Mouse (Mus musculus) liver, embryonic 13.5 days (tissue): ENCODE data around the gene Nup107. TPM values are rescaled to one million over a fixed set of nuclear protein-coding genes. Genes with fewer than 3 reads are reported as not detected.

ENCODE experiments used
- ATAC-seq: fragments of 200-750 bp; cut with Nextera tagmentation; 2 replicates; pipeline ENCODE4 v1.8.0; 2017; ENCODE audit warnings: low read depth, mild to moderate bottlenecking, moderate number of reproducible peaks, moderate library complexity
- DNase-seq: peaks from one replicate; pipeline ENCODE4 v3.0.0; 2022
- H3K27ac ChIP-seq: fragments of 300-500 bp; sonication (generic); 2 replicates; pipeline ENCODE4 v1.5.1; 2015; ENCODE audit warnings: moderate library complexity, mild to moderate bottlenecking, inconsistent platforms
- H3K27me3 ChIP-seq: fragments of 300-500 bp; sonication (generic); 2 replicates; pipeline ENCODE4 v1.6.1; 2015; ENCODE audit warnings: mild to moderate bottlenecking, inconsistent platforms
- H3K36me3 ChIP-seq: fragments of 300-500 bp; sonication (generic); 2 replicates; pipeline ENCODE4 v1.6.1; 2015; ENCODE audit warnings: mild to moderate bottlenecking, inconsistent platforms
- H3K4me1 ChIP-seq: fragments of 300-500 bp; sonication (generic); replicated peaks from 2 replicates; pipeline ENCODE4 v1.6.1; 2015; ENCODE audit warnings: inconsistent platforms
- H3K4me2 ChIP-seq: fragments of 300-500 bp; sonication (generic); 2 replicates; pipeline ENCODE4 v1.6.1; 2015; ENCODE audit warnings: inconsistent platforms, mild to moderate bottlenecking, moderate library complexity
- H3K4me3 ChIP-seq: fragments of 300-500 bp; sonication (generic); replicated peaks from 2 replicates; pipeline ENCODE4 v1.5.1; 2015; ENCODE audit warnings: mild to moderate bottlenecking, inconsistent platforms
- H3K9ac ChIP-seq: fragments of 300-500 bp; sonication (generic); 2 replicates; pipeline ENCODE4 v1.6.1; 2015; ENCODE audit warnings: mild to moderate bottlenecking, inconsistent platforms
- H3K9me3 ChIP-seq: fragments of 300-500 bp; sonication (generic); replicated peaks from 2 replicates; pipeline ENCODE4 v1.6.1; 2016; ENCODE audit warnings: inconsistent platforms
- WGBS: fragments of 180-500 bp; shearing (Covaris S2); methylation state at CpG from one replicate; pipeline ENCODE4 v1.1.7; 2015; ENCODE audit not compliant: insufficient replicate concordance; 5-methylcytosine and 5-hydroxymethylcytosine counted together
- polyA plus RNA-seq: library from polyadenylated mRNA; unstranded; fragments of >200 nt; fragmentation: Nextera tagmentation; extraction: Ambion mirVana; gene quantifications from 2 replicates; pipeline ENCODE4 v1.2.1, GENCODE M21; 2015

The Nup107 gene
- polyA plus RNA-seq, 1 experiment from 2014 or later: 54.8 TPM

DNA sequence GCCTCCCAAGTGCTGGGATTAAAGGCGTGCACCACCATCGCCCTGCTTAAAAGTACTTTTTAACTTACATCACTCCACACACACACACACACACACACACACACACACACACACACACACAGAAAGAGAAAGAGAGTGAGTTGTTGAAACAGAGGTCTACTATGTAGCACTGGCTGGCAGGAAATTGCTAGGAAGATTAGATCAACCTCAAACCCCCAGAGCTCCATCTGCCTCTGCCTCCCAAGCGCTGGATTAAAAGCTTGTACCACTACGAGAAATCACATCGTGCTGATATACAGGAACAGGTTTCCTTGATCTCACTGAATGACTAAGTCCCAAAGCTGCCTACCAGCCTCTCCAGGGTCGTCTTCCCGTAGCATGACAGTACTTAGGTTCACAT is 7.9 kb downstream of the Nup107 start:
- no peak overlapping the region for H3K4me2 ChIP-seq
- H3K27me3 ChIP-seq: no peaks in the 10 kb centered on the region
- no peaks in the 10 kb centered on the region for H3K4me1 ChIP-seq
- no peak for ATAC-seq
- H3K4me3 ChIP-seq: no peak overlapping the region
- DNase-seq: no peak
- no peaks in the 10 kb centered on the region for H3K9me3 ChIP-seq
- 67% methylated on average over 7 of the region's 7 CpGs for WGBS
- no peak overlapping the region for H3K9ac ChIP-seq
- no peak overlapping the region for H3K27ac ChIP-seq
- H3K36me3 ChIP-seq: peaks cover 88% of the 10 kb centered on the region

DNA sequence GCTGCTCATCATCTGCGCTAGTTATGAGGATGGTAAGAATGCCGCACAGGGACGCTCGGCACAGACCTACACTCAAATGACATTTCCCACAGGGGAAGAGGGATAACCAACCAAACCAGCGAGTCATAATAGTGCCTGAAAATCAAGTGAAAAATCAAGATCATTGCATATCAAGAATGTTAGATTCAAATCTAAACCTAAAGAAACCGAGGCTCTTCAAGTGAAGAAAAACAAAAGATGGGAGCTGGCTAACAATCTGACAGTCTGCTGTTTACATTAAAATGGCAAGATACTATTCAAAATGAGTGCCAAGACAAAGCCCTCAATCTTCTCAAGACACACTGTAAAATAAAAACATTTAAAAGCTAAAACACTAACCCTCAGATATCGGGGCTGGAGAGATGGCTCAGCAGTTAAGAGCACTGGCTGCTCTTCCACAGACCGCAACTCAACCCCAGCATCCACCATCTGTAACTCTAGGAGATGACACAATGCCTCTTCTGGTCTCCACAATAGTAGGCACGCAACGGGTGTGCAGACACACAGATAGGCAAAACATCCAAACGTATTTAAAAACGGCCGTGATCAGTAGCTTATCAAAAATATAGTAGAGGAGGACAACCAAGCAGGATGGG is 8.6 kb downstream of the Nup107 start:
- no peak overlapping the region for H3K4me3 ChIP-seq
- ATAC-seq: no peak
- H3K4me2 ChIP-seq: no peak overlapping the region
- peaks cover 87% of the 10 kb centered on the region for H3K36me3 ChIP-seq
- no peak overlapping the region for H3K27ac ChIP-seq
- no peak overlapping the region for H3K9ac ChIP-seq
- no peak for DNase-seq
- no peaks in the 10 kb centered on the region for H3K4me1 ChIP-seq
- no peaks in the 10 kb centered on the region for H3K9me3 ChIP-seq
- 87% methylated on average over 13 of the region's 13 CpGs for WGBS
- no peaks in the 10 kb centered on the region for H3K27me3 ChIP-seq

DNA sequence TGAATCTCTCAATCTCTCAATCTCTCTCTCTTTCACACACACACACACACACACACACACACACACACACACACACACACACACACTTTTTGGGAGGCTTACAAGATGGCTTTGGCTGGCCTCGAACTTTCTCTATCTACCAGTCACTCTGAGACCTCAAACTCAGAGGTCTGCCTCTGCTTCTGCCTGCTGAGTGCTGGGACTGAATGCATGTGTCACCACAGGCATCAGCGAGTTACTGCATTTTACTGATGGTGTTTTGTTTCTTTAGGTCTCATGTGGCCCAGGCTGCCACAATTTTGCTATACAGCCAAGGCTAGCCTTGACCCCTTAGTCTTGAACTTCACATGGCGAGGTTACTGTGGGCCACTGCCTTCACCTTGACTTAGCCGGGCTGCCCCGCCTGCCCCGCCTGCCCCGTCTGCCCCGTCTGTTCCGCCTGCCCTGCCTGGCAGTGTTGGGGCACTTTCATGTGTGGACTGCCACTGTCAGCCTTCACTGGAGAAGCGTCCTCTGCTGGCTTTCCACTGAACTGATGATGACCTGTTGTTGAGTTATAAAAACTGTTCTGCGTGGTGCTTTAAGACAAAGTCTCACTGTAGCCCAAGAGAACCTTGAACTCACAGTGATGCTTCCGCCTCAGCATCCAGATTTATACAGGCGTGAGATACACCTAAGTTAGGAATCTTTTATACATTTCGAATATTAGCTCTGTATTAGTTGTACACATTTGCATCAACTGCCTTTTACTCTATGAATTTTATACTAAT is 9.8 kb downstream of the Nup107 start:
- Histone ChIP-seq H3K4me3 (no peak overlapping the region), H3K4me2 (no peak overlapping the region), H3K4me1 (no peaks in the 10 kb centered on the region), H3K9me3 (no peaks in the 10 kb centered on the region), H3K27me3 (no peaks in the 10 kb centered on the region), H3K27ac (no peak overlapping the region), H3K36me3 (peaks cover 92% of the 10 kb centered on the region), H3K9ac (no peak overlapping the region)
- 83% methylated on average over 14 of the region's 14 CpGs for WGBS
- no peak for DNase-seq
- ATAC-seq: no peak

DNA sequence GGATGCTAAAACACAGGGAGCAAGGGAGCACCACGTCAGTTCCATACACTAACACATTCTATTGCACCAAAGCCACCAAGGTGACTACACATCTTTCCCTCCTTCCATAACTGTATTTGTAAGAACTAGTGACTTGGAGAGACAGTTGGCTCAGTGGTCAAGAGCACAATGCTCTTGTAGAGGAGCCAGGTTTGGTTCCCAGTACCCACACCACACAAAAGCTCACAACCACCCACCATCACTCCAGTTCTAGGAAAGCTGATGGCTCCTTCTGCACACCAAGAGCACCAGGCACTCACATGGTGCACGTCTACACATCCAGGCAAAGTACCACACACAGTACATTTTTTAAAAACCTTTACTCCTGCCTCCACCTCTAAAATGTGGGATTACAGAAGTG is 10.4 kb downstream of the Nup107 start:
- Histone ChIP-seq H3K9me3 (no peaks in the 10 kb centered on the region), H3K4me1 (no peaks in the 10 kb centered on the region), H3K9ac (no peak overlapping the region), H3K27ac (no peak overlapping the region), H3K27me3 (no peaks in the 10 kb centered on the region), H3K36me3 (peaks cover 89% of the 10 kb centered on the region), H3K4me2 (no peak overlapping the region), H3K4me3 (no peak overlapping the region)
- WGBS: 88% methylated on average over 2 of the region's 2 CpGs
- ATAC-seq: no peak
- DNase-seq: no peak

DNA sequence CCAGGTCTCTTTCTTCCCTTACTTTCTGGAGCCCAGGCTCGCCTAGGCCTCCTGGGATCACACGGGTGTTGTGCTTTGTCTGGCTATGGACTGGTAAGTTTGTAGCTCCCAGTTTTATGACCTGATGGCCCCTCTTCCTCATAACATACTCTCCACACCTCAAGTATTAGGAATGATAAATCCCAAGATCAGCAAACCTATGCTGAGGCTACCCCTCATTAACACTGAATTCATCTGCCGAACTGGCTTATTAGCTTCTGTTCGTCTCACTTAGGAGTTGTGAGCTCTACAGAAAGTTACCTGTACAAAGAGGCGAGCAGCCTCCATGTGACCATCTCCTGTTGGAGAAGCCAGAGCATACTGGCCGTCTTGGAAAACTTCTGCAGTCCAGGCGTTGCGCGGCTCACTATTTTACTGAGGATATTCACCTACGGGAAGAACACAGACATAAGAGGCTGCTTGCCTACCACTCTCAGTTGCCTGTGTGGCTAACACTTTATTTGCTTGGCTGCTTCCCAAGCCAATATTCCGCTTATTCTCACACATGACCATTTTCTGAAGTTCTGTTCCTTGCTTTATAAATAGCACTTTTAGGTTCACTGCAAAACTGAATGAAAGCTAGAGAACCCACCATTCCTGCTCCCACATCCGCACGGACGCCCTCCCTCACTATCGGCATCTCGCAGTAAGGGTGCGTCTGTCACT is 11.3 kb downstream of the Nup107 start:
- no peak for DNase-seq
- ATAC-seq: no peak
- Histone ChIP-seq H3K4me1 (no peaks in the 10 kb centered on the region), H3K27ac (no peak overlapping the region), H3K9ac (no peak overlapping the region), H3K36me3 (peaks cover 88% of the 10 kb centered on the region), H3K4me2 (no peak overlapping the region), H3K27me3 (no peaks in the 10 kb centered on the region), H3K9me3 (no peaks in the 10 kb centered on the region), H3K4me3 (no peak overlapping the region)
- WGBS: 88% methylated on average over 17 of the region's 17 CpGs

DNA sequence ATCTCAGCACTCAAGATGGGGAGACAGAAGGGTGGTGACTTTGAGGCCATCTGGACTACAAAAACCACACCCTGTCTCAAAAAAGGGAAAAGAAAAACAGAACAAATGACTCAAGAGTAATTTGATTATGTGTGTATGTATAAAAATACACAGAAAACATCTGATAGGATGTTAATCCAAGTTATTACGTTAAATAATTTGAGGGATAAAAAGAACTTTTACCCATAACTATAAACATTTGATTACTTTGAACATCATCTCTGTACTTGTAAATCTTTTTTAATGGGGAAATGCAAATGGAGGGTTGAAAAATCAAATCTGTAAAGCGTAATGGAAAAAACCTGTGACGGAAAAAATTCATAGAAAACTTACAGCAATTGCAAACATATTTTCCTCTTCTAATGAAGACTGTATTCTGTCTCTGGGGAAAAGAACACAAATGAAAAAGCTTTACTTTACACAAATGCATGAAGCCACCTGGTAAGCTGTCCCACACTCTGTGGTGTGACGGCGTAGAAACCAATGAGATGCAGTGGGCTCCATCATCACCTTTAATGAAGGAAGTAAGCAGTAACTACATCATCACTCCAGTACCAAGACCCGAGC is 12.1 kb downstream of the Nup107 start:
- WGBS: 87% methylated on average over 6 of the region's 6 CpGs
- Histone ChIP-seq H3K27ac (no peak overlapping the region), H3K4me3 (no peak overlapping the region), H3K9ac (no peak overlapping the region), H3K27me3 (no peaks in the 10 kb centered on the region), H3K9me3 (no peaks in the 10 kb centered on the region), H3K4me2 (no peak overlapping the region), H3K4me1 (no peaks in the 10 kb centered on the region), H3K36me3 (peaks cover 88% of the 10 kb centered on the region)
- no peak for ATAC-seq
- DNase-seq: no peak

DNA sequence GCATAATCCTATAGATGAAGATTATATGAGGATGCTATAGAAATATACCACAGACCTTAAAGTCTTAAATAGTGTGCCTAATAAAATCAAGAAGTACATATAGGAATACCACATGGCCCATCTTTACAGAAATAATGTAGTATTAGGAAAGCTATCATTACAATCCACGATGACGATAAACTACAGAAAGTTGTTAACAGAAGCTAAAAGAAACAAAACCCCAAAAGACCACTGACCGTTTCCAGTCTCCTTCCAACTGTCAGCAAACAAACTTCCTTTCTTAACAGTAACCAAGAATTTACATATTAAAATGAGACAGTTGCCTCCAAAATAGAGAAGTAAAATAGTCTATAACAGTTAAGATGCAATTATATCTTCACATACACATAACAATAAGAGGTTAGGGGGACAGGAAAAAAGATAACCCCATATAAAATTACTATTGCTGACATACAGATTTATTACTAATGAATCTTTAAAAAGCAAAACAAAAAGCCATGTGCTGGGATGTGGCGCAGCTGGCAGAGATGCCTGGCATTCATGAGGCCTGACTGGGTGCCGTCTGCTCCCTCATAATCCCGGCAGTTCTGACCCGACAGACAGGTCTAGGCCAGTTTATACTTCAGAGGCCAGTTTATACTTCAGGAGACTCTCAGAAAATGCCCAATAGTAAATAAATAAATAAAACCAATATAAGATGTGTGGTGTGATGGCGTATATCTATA is 12.8 kb downstream of the Nup107 start:
- Histone ChIP-seq H3K27ac (no peak overlapping the region), H3K9ac (no peak overlapping the region), H3K4me1 (no peaks in the 10 kb centered on the region), H3K4me3 (no peak overlapping the region), H3K4me2 (no peak overlapping the region), H3K9me3 (no peaks in the 10 kb centered on the region), H3K36me3 (peaks cover 89% of the 10 kb centered on the region), H3K27me3 (no peaks in the 10 kb centered on the region)
- ATAC-seq: no peak
- 88% methylated on average over 8 of the region's 8 CpGs for WGBS
- no peak for DNase-seq

DNA sequence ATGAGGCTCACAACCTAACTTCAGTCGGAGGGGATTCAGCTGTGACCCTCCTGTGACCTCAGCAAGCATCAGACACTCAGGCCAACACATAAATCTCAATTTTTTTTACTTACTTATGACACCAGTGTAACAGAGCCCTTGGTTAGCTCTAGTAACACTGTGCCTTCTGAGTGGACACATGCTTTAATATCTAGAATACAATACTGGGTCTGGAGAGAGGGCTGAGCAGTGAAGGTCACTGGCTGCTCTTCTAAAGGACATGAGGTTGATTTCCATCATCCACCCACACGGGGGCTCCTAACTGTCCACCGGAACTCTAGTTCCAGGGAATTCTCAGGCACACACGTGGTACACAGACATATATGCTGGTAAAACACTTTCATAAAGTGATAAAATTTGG is 13.6 kb downstream of the Nup107 start:
- peaks cover 89% of the 10 kb centered on the region for H3K36me3 ChIP-seq
- H3K27me3 ChIP-seq: no peaks in the 10 kb centered on the region
- ATAC-seq (no peak), DNase-seq (no peak)
- no peak overlapping the region for H3K4me3 ChIP-seq
- H3K9ac ChIP-seq: no peak overlapping the region
- WGBS: 93% methylated on average over 4 of the region's 4 CpGs
- H3K4me2 ChIP-seq: no peak overlapping the region
- no peak overlapping the region for H3K27ac ChIP-seq
- no peaks in the 10 kb centered on the region for H3K4me1 ChIP-seq
- no peaks in the 10 kb centered on the region for H3K9me3 ChIP-seq

DNA sequence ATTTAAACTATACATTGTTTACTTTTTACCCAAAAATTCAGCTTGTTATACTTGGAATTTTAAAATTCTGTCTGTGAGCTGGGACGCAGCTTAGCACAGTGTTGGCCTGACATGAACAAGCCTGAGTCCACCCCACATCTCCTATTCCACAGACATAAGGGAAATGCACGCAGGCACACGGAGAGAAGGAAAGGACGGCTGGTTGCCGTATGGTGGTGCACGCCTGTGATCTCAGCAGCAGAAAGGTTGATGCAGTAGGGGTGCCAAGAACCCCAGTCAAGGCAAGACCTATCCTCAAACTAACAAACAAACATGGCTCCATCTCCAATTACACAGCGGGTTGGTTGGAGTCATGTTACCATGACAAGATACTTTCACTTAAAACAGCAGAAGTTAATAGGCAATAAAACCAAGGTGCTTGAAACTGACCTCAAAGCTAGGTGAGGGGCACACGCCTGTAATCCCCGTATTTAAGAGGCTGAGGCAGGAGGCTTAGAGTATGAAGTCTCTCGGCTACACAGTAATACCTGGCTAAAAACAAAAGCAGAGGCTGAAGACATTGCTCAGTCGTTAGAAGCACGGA is 14.1 kb downstream of the Nup107 start:
- Histone ChIP-seq H3K27me3 (no peaks in the 10 kb centered on the region), H3K4me2 (no peak overlapping the region), H3K9ac (no peak overlapping the region), H3K27ac (no peak overlapping the region), H3K36me3 (peaks cover 89% of the 10 kb centered on the region), H3K4me1 (no peaks in the 10 kb centered on the region), H3K4me3 (no peak overlapping the region), H3K9me3 (no peaks in the 10 kb centered on the region)
- DNase-seq: no peak
- WGBS: 88% methylated on average over 12 of the region's 12 CpGs
- ATAC-seq: no peak

DNA sequence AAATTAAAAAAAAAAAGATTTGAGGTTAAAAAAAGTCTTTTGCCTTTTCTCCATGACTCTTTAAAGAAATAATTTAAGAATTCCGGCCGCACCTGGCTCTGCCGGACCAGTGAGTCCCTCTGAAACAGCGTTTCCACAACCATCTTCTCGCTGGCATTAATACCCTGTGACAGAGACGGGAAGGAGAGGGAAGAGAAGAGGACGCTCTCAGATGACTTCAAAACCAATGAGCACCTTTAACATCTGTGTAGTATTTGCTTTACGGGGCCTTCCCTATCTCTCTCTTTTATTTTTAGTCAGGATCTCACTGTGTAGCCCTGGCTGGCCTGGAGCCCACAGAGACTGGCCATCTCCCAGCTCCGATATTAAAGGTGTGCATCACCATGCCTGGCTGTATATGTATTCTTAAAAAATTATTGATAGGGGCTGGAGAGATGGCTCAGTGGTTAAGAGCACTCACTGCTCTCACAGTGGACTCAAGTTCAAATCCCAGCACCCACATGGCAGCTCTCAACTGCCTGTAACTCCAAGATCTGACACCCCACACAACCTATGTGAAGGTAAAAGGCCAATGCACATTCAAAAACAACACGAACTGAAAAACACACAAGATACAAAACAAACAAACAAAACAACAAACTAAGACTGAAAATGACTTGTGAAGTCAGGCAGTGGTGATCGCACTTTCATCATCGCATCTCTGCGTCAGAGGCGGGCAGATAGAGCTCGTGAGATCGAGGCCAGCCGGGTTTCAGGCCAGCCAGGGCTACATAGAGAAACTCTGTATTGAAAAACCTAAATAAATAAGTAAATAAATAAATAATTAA is 14.8 kb downstream of the Nup107 start:
- Histone ChIP-seq H3K27me3 (no peaks in the 10 kb centered on the region), H3K27ac (no peak overlapping the region), H3K9ac (no peak overlapping the region), H3K9me3 (no peaks in the 10 kb centered on the region), H3K4me1 (no peaks in the 10 kb centered on the region), H3K4me3 (no peak overlapping the region), H3K36me3 (peaks cover 90% of the 10 kb centered on the region), H3K4me2 (no peak overlapping the region)
- no peak for ATAC-seq
- 90% methylated on average over 17 of the region's 17 CpGs for WGBS
- DNase-seq: no peak
